Mouse (Mus musculus) neural tube, embryonic 14.5 days (tissue): ENCODE results near the gene Tinf2. TPM values are rescaled to one million over a fixed set of nuclear protein-coding genes. Genes with fewer than 3 reads are reported as not detected.

Source experiments
- ATAC-seq: fragments of 200-750 bp; cut with Nextera tagmentation; 2 replicates; pipeline ENCODE4 v1.8.0; 2017; ENCODE audit warnings: low read depth, mild to moderate bottlenecking, moderate TSS enrichment, moderate library complexity
- H3K27ac ChIP-seq: fragments of 300-500 bp; sonication (generic); 2 replicates; pipeline ENCODE4 v1.5.1; 2014; ENCODE audit warnings: low read depth, mild to moderate bottlenecking, control low read depth, low read length, moderate library complexity, mixed read lengths
- H3K27me3 ChIP-seq: fragments of 300-500 bp; sonication (generic); 2 replicates; pipeline ENCODE4 v1.6.1; 2014; ENCODE audit warnings: low read length; ENCODE audit not compliant: control insufficient read depth, insufficient read depth
- H3K36me3 ChIP-seq: fragments of 300-500 bp; sonication (generic); 2 replicates; pipeline ENCODE4 v1.6.1; 2014; ENCODE audit warnings: low read length, mixed read lengths; ENCODE audit not compliant: control insufficient read depth, insufficient read depth
- H3K4me1 ChIP-seq: fragments of 300-500 bp; sonication (generic); 2 replicates; pipeline ENCODE4 v1.6.1; 2014; ENCODE audit warnings: low read length; ENCODE audit not compliant: control insufficient read depth, insufficient read depth
- H3K4me2 ChIP-seq: fragments of 300-500 bp; sonication (generic); 2 replicates; pipeline ENCODE4 v1.6.1; 2014; ENCODE audit warnings: mild to moderate bottlenecking, low read depth, low read length, control low read depth
- H3K4me3 ChIP-seq: fragments of 300-500 bp; sonication (generic); 2 replicates; pipeline ENCODE4 v1.5.1; 2014; ENCODE audit warnings: low read depth, low read length, control low read depth, mixed read lengths
- H3K9ac ChIP-seq: fragments of 300-500 bp; sonication (generic); replicated peaks from 2 replicates; pipeline ENCODE4 v1.6.1; 2014; ENCODE audit warnings: low read depth, mild to moderate bottlenecking, control low read depth, low read length, mixed read lengths
- H3K9me3 ChIP-seq: fragments of 300-500 bp; sonication (generic); 2 replicates; pipeline ENCODE4 v1.6.1; 2016; ENCODE audit warnings: low read length; ENCODE audit not compliant: control insufficient read depth
- WGBS: fragments of 180-500 bp; shearing (Covaris S2); extraction: QIAGEN DNeasy Blood & Tissue Kit; methylation state at CpG from one replicate; pipeline ENCODE4 v1.1.7; 2014; 5-methylcytosine and 5-hydroxymethylcytosine counted together
- polyA plus RNA-seq: library from polyadenylated mRNA; unstranded; fragments of >200 nt; fragmentation: Nextera tagmentation; extraction: Ambion mirVana; gene quantifications from 2 replicates; pipeline ENCODE4 v1.2.1, GENCODE M21; 2014

Tinf2 gene
- polyA plus RNA-seq, 1 experiment from 2014 or later, result 28.6 TPM

DNA sequence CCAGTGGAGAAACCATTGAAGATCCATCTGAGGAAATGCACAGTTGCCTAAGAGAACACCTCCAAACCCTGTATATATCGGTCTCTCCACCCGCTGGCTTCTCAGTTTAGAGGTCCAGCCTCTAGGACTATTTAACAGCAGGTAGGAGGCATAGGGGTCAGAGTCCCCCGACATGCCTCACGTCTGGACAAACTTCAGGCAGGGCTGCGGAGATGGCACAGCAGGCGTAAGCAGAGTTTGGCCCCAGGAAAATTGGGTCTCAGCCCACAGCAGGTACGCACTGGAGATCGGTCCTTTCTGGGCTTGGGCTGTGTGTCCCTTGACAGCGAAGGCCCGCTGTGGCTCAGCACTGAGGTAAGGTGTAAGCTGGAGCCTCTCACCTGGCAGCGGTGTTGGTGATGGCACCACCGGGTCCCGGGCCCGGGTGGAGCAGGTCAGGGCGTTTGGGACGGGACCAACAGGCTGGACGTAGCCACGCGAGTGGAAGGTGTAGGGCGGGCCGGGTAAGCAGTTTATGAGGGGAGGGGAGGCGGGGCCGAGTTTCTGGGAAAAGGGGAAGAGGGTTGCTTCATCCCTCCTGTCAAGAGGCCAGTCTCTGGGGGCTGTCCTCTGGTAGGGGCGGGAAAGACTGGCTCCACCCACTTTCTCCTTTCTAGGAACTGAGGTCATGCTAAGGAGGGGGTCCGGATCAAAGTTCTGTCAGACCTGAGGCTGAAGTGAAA lies 31.5 kb upstream of the Tinf2 start:
- Histone ChIP-seq H3K9ac (no peak overlapping the region), H3K27ac (no peak overlapping the region), H3K4me3 (no peak overlapping the region), H3K27me3 (0 out of 2 replicates have a peak, but pooled peaks cover 4% of the 10 kb centered on the region), H3K4me2 (no peak overlapping the region), H3K4me1 (no peaks in the 10 kb centered on the region), H3K9me3 (no peaks in the 10 kb centered on the region), H3K36me3 (peaks cover 14% of the 10 kb centered on the region; the same call in 1 of the 2 replicates)
- 11% methylated on average over 25 of the region's 25 CpGs for WGBS
- no peak for ATAC-seq

- Histone ChIP-seq H3K4me1 (no peaks in the 10 kb centered on the region), H3K4me3 (no peak overlapping the region), H3K9ac (no peak overlapping the region), H3K4me2 (no peak overlapping the region), H3K27me3 (0 out of 2 replicates have a peak, but pooled peaks cover 4% of the 10 kb centered on the region), H3K27ac (no peak overlapping the region), H3K9me3 (no peaks in the 10 kb centered on the region), H3K36me3 (peaks cover 3% of the 10 kb centered on the region; the same call in 1 of the 2 replicates)
- 85% methylated on average over 7 of the region's 7 CpGs for WGBS
- no peak for ATAC-seq
Measured at GRCm38 (mm10) chr14:55711786-55712185, 30.2 kb upstream of the Tinf2 start.

GRCm38 (mm10) chr14:55709509-55709908 lies 27.9 kb upstream of the Tinf2 start:
- no peak overlapping the region for H3K27ac ChIP-seq
- no peak for ATAC-seq
- no peaks in the 10 kb centered on the region for H3K4me1 ChIP-seq
- H3K27me3 ChIP-seq, result 0 out of 2 replicates have a peak, but pooled peaks cover 4% of the 10 kb centered on the region
- H3K9ac ChIP-seq, result no peak overlapping the region
- H3K9me3 ChIP-seq, result no peaks in the 10 kb centered on the region
- H3K4me2 ChIP-seq, result no peak overlapping the region
- H3K36me3 ChIP-seq, result no peaks in the 10 kb centered on the region
- no peak overlapping the region for H3K4me3 ChIP-seq
- 92% methylated on average over 4 of the region's 4 CpGs for WGBS

GRCm38 (mm10) chr14:55707397-55707796 lies 25.8 kb upstream of the Tinf2 start:
- no peak overlapping the region for H3K27ac ChIP-seq
- ATAC-seq, result no peak
- H3K27me3 ChIP-seq, result no peaks in the 10 kb centered on the region
- no peak overlapping the region for H3K4me3 ChIP-seq
- 84% methylated on average over 5 of the region's 5 CpGs for WGBS
- no peaks in the 10 kb centered on the region for H3K4me1 ChIP-seq
- no peak overlapping the region for H3K4me2 ChIP-seq
- H3K9me3 ChIP-seq, result no peaks in the 10 kb centered on the region
- H3K9ac ChIP-seq, result no peak overlapping the region
- no peaks in the 10 kb centered on the region for H3K36me3 ChIP-seq

DNA sequence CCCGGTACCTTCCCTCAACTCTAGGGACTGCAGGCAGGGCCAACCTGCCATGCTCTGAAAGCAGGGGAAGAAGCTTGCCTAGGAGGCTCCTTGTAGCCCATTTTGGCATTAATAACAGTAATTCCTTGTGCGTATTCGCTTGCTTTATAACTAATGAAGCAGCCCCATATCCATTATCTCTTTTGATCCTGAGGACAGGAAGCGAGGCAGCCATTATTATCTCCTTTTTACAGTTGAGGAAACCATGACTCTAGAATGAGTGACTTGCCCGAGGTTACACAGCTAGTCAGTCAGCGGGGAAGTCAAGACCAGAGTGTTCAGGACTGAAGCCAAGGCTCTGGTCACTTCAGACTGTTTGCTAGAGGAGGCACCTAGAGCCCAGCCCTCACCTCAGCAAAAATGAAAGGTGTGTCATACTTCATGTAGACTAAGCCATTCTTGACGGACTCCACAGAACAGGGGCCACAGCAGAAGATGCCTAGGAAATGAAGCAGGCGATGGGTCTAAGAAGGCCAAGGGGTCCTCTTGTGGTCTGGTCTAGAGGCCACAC lies 24.5 kb upstream of the Tinf2 start:
- Histone ChIP-seq H3K36me3 (no peaks in the 10 kb centered on the region), H3K9me3 (no peaks in the 10 kb centered on the region), H3K4me2 (no peak overlapping the region), H3K27me3 (no peaks in the 10 kb centered on the region), H3K27ac (no peak overlapping the region), H3K4me1 (no peaks in the 10 kb centered on the region), H3K4me3 (no peak overlapping the region), H3K9ac (no peak overlapping the region)
- ATAC-seq, result no peak
- WGBS, result 92% methylated on average over 8 of the region's 8 CpGs

DNA sequence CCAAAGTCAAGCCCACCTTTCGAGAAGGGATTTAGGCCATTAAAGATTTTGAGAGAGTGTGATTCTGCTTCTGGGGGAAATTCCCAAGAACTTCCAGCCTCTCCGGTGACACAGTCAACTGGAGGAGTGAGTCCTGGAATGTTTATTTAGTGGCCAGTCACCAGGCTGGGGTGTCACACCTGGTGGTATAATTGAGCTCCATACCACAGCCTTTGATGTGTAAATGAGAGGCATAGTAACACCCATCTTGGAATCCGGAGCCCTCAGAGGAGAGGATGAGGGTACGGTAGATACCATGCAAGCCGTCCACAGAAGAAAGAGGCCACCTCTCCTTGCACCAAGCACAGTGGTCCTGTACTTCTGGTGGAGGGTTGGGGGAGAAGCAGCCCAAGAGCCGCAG lies 21.1 kb upstream of the Tinf2 start:
- WGBS, result 62% methylated on average over 6 of the region's 6 CpGs
- H3K36me3 ChIP-seq, result no peaks in the 10 kb centered on the region
- H3K27ac ChIP-seq, result no peak overlapping the region
- H3K27me3 ChIP-seq, result no peaks in the 10 kb centered on the region
- no peak overlapping the region for H3K9ac ChIP-seq
- H3K4me2 ChIP-seq, result no peak overlapping the region
- H3K4me3 ChIP-seq, result no peak overlapping the region
- no peaks in the 10 kb centered on the region for H3K4me1 ChIP-seq
- ATAC-seq, result no peak
- H3K9me3 ChIP-seq, result no peaks in the 10 kb centered on the region

DNA sequence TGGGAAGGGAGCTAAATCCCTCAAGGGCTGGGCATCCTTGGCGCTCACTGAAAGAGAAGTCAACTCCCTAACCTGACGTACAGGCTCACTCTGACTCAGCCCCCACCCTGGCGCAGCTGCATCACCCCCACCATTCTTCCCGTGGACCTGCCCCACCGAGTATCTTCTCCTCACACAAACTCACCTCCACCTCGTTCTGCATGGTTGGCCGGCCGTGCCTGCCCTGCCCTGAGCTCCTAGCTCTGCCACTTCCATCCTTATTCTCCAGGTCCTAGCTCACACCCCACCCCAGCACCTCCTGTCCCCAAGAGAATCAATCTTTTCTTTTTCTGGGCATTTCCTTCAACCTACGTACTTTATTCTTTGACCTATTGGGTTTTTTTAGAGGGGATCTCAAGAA lies 19.5 kb upstream of the Tinf2 start:
- no peak for ATAC-seq
- no peak overlapping the region for H3K4me2 ChIP-seq
- no peaks in the 10 kb centered on the region for H3K27me3 ChIP-seq
- H3K9ac ChIP-seq, result no peak overlapping the region
- no peak overlapping the region for H3K27ac ChIP-seq
- no peaks in the 10 kb centered on the region for H3K9me3 ChIP-seq
- no peak overlapping the region for H3K4me3 ChIP-seq
- 75% methylated on average over 9 of the region's 9 CpGs for WGBS
- no peaks in the 10 kb centered on the region for H3K4me1 ChIP-seq
- H3K36me3 ChIP-seq, result no peaks in the 10 kb centered on the region

DNA sequence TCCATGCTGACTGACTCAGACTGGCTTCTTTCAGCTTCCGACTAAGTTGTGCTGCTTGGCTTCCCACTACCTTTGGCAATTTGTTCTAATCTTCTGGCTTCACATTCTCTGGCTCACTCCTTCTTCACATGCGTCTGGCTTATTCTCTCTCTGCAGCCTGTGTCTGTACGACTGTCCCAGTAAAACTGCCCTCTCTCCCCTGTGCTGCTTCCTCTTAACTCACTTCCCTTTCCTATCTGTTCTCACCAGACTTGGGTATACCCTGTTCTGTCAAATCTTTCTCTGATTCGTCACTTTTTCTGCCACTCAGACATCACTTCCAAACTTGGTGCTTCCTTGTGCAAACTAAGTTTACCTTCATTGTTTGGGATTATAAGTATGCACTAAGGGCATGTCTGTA lies 15.6 kb upstream of the Tinf2 start:
- no peaks in the 10 kb centered on the region for H3K36me3 ChIP-seq
- H3K9ac ChIP-seq, result no peak overlapping the region
- no peak overlapping the region for H3K4me3 ChIP-seq
- H3K4me2 ChIP-seq, result no peak overlapping the region
- ATAC-seq, result no peak
- H3K9me3 ChIP-seq, result no peaks in the 10 kb centered on the region
- no peak overlapping the region for H3K27ac ChIP-seq
- H3K27me3 ChIP-seq, result no peaks in the 10 kb centered on the region
- 87% methylated on average over 4 of the region's 4 CpGs for WGBS
- H3K4me1 ChIP-seq, result no peaks in the 10 kb centered on the region

DNA sequence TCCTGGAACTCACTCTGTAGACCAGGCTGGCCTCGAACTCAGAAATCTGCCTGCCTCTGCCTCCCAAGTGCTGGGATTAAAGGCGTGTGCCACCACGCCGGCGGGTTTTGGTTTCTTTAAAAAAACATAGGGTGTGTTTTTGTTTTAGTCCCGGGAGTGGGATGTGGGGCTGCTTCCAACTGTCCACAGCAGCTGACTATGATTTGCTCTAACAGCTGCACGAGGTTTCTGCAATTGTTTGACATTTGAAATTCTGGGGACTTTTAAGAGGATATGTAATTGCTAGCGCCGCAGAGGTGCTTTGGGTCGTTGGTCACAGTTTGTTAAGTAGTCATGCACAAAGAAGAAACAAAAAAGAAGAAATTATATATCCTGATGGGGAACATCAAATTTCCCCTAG lies 7.8 kb upstream of the Tinf2 start:
- H3K4me3 ChIP-seq, result no peak overlapping the region
- H3K4me2 ChIP-seq, result no peak overlapping the region
- ATAC-seq, result no peak
- H3K9me3 ChIP-seq, result no peaks in the 10 kb centered on the region
- H3K27ac ChIP-seq, result no peak overlapping the region
- no peak overlapping the region for H3K9ac ChIP-seq
- H3K36me3 ChIP-seq, result no peaks in the 10 kb centered on the region
- no peaks in the 10 kb centered on the region for H3K27me3 ChIP-seq
- H3K4me1 ChIP-seq, result no peaks in the 10 kb centered on the region
- 86% methylated on average over 10 of the region's 10 CpGs for WGBS
